Mouse (Mus musculus): ENCODE data around the gene Pla2g4a.

GRCm38 (mm10) chr1:149878175-149878574, 82.9 kb downstream of the Pla2g4a start:
- TF ChIP-seq POLR2A (IDR thresholded peaks at IDR 0.05; ENCODE audit: borderline replicate concordance, extremely low read depth, low read depth, low read length): no peak
- TF ChIP-seq CTCF (IDR thresholded peaks at IDR 0.05; ENCODE audit: insufficient read depth, low read length): no peak
